Mouse (Mus musculus): ENCODE measurements at regions not wholly inside any gene's neighbourhood (a gene's known extent, or its start where the extent isn't known, plus 50 kb on each side); places are given as distances from the start of the nearest gene placed in this dataset.
"Not testable (repeated sequence)": the region's sequence is repeated elsewhere in the genome, so short reads cannot be mapped to it uniquely, and the experiment has no call there.

- no peak for ATAC-seq (ENCODE audit: low TSS enrichment)
Measured at GRCm38 (mm10) chr1:181262496-181262895, 50.7 kb upstream of the Wdr26 start.

- ATAC-seq (ENCODE audit: low TSS enrichment) = no peak
Measured at GRCm38 (mm10) chr1:181263216-181263615, 51.4 kb upstream of the Wdr26 start.

GRCm38 (mm10) chr1:181270469-181270868 lies 58.7 kb upstream of the Wdr26 start:
- ATAC-seq (ENCODE audit: low TSS enrichment) = not testable (repeated sequence)

DNA sequence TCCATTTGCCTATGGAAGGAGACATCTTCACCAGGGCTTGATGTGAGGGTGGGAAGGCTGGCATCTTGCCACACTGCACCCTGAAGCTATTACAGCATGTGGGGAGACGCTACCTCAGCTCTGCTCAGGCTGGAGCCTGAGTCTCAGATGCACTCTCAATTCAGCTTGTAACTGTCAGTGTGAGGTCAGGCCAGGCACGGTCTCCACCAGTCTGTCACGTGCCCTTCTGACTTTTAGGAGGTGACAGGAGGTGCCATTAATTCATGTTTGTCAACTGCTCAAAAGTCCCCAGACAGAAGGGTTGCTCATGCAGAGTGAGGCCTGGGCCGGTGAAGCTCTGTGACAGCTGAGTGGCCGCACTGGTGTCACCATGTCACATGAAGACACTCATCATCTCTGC lies 59.4 kb upstream of the Wdr26 start:
- ATAC-seq (ENCODE audit: low TSS enrichment) = no peak

DNA sequence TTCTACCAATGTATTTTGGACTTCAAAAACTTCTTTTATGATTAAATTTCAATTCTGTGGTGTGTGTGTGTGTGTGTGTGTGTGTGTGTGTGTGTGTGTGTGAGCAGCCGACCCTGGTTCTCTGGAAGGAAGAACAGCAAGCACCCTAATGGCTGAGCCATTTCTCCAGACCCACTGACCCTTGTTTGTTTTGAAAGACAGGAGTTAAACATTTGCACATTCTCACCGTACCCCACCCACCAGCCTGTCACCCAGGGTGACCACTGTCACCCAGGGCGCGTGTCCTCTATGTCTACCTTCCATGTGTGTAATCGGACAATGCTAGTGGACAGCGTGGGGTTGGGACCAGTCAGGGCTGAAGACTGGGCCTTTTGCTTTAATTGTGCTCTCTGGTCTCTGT lies 60.0 kb upstream of the Wdr26 start:
- no peak for ATAC-seq (ENCODE audit: low TSS enrichment)

- peak; percentile 97 for ATAC-seq (ENCODE audit: low TSS enrichment)
Measured at GRCm38 (mm10) chr1:181272622-181273296, 61.0 kb upstream of the Wdr26 start.

DNA sequence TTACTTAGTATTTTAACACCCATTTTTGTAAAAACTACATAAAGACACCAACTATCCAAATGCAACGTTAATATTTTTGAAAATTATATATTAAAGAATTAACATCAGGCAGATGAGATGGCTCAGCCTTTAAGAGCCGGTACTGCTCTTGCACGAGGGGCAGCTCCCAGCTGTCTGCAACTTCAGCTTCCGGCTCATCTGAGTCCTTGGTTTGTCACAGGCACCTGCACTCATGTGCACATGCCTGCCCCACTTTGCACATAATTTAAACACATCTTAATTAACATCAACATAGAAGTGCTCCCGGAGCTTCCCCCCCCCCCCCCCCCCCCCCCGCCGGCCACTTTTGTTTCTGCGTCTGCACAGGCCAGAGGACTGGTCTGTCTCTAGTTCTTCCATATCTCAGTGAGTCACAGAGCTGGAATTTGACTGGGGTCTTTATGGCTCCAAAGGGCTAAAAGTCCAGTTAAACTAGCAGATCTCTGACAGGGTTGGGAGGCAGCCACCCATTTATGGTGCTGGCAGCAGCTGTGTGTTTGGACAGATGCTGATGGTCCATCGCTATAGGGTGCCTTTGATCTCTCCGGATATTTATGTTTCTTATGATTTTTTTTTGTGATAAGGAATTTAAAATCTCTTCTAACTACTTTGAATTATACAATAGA lies 61.9 kb upstream of the Wdr26 start:
- ATAC-seq (ENCODE audit: low TSS enrichment) = no peak

- no peak for ATAC-seq (ENCODE audit: low TSS enrichment)
Measured at GRCm38 (mm10) chr1:181280826-181281225, 69.0 kb upstream of the Wdr26 start.

DNA sequence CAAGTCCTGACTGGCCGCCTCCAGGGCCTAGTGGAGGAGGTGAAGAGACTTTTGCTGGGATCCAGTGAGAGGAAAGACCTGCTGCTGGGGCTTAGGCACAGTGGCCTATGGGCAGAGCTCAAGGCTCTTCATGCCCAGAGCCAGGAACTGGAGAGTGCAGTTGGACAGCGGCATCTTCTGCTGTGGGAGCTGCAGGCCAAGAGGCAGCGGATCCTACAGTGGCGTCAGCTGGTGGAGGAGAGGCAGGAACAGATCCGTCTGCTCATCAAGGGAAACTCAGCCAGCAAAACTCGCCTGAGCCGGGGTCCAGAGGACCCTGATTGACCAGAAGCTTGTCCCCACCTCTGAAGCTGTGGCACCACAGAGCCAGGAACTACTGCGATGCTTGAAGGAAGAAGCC lies 69.4 kb upstream of the Cnih3 start:
- not testable (repeated sequence) for ATAC-seq (ENCODE audit: low TSS enrichment)

DNA sequence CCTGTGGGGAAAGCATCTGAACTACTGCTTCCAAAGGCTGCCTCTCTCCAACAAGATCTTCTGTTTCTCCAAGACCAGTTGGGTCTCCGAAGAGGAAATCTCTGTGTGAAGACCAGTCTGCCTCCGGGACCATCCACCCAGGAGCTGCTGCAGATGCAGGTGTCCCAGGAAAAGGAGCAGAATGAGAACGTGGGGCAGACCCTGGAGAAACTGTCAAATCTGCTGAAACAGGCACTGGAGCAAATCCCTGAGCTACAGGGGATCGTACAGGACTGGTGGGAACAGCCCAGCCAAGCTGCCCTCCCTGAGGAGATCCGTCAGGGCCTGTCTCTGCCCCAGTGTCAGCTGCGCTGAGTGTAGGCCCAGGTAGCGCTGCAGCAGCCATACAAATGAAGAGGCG lies 68.9 kb upstream of the Cnih3 start:
- ATAC-seq (ENCODE audit: low TSS enrichment) = not testable (repeated sequence)

GRCm38 (mm10) chr1:181284301-181285197 lies 67.9 kb upstream of the Cnih3 start:
- ATAC-seq (ENCODE audit: low TSS enrichment) = no peak

DNA sequence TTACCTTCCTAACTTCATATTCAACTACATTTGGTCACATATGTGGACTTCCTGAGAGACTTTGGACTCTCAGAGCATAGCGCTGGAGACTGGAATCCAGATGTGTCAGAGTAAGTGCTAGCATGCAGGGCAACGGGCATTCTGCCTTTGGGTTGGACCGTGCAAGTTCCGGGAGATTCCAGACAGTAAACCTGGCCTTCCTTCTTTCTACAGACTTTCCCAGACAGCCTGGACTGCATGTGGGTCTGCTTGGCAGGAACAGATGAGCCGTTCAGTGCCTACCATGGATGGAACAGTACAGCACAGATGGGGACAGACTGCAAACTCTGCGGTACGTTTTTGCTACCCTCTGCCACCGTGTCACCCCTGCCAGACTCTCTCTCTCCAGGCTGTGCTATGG lies 66.8 kb upstream of the Cnih3 start:
- ATAC-seq (ENCODE audit: low TSS enrichment) = peak; percentile 66

DNA sequence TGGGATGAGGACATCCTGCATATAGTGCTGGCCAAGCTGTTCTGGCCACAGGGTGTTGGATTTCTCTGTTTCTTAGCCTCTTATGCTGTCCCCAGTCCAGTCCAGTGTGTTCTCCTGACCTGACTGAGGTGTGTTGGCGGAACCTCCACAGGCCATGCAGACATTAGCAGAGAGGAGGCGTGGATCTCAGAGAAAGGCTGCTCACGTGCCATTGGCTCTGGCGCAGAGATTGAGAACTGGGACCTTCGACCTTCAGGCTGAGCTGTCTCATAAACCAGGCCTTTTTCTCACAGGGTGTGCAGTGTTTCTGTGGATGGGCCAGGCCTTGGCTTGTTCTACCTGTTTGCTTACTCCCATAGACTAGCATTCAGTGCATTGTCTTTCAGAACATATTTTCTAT lies 66.3 kb upstream of the Cnih3 start:
- ATAC-seq (ENCODE audit: low TSS enrichment) = no peak

GRCm38 (mm10) chr1:181287166-181287565 lies 65.3 kb upstream of the Cnih3 start:
- ATAC-seq (ENCODE audit: low TSS enrichment) = no peak

DNA sequence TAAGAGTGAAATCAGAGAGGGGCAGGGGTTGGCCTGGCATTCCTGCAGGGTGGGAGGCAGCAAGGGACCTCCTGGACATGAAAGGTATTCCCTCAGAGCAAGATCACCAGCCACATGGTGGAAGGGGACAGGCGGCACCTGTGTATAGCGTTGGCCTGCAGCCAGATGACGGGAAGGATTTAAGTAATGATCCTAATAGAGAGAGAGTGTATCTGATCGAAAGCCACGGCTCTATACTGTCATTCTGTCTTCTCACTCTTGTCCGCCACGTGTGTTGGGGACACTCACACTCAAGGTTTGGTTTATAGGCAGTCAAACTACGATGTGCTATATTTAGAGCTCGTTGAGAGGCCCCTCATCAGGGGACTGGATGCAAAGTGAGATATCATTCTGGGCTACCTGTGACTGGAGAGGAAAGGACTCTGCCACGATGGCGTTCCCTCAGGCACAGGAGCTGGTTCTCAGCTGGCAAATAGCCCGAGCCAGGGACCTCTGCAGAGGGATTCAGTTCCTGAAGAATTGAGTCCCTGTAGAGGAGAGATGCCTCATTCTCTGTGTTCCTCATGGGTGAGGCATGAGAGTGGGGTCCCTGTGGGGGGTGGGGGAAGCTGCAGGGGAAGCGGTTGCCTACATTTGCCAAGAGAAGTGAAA lies 62.9 kb upstream of the Cnih3 start:
- no peak for ATAC-seq (ENCODE audit: low TSS enrichment)

DNA sequence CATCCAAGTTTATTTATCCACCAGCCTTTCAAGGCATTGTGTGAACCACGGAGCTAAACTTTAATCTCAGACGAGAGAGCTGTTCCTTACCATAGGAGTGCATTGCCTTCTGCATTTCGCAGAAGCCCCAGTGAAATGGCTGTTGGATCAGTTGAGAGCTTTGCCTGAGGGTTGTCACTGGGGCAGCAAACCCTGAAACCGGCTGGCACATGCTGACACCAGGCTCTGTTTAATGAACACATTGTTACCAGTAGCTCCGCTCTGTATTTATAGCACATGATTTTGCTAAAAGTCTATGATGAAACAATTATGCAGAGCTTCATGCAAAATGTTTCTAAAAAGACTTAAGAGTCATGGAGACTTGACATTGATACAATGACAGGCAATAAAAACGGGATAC lies 61.2 kb upstream of the Cnih3 start:
- ATAC-seq (ENCODE audit: low TSS enrichment) = no peak

- ATAC-seq (ENCODE audit: low TSS enrichment) = no peak
Measured at GRCm38 (mm10) chr1:181291966-181292365, 60.5 kb upstream of the Cnih3 start.

DNA sequence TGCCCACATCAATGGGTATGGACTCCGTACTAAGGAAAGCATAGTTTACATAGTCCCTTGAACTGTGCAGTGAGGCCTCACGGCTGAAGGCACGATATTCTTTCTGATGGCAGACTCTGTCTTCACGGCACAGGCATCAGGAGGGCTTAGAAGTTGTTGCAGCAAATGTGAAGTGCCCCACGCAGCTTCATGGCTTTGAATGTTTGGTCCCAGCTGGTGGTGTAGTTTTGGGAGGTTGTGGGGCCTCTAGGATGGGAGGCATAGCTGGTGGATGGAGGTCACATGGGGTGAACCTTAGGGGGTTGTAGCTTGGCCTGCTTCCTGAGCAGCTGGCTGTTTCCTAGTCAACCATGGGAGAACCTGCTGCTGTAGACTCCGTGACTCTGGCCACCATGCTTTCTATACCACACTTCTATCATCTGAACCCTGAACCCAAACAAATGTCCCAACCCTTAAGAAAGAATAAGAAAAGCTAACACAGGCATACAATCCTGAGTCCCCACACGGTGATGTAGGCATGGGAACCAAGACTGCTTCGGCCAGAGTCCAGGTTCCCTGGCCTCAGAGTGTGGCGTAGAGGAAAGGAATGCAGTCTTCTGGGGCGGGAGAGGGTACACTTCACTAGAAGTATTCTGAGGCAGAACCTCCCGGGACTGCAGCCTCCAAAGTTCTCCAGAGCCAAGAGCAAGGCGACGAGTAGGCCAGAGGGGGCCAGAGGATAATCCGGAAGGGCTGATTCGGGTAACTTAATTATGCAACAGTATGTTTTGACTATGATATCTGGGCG lies 59.2 kb upstream of the Cnih3 start:
- no peak for ATAC-seq (ENCODE audit: low TSS enrichment)

- no peak for ATAC-seq (ENCODE audit: low TSS enrichment)
Measured at GRCm38 (mm10) chr1:181295651-181296050, 56.8 kb upstream of the Cnih3 start.

DNA sequence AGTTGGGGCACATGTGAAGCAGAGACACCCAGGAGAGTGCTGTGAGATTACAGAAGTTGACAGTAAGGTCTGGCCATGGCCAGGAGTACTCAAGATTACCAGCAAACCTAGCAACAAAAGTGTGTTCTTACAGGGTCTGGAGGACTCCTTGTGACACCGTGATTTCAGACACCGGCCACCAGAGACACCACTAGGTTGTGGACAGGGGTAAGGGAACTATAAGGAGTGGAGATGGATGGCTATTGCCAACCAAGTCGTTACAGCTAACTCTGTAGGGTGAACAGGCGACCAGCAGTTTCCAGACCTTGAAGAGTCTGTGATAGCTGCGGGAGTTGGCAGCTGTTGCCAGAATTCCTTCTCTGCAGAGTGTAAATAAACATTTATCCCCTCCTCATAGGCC lies 54.4 kb upstream of the Cnih3 start:
- ATAC-seq (ENCODE audit: low TSS enrichment) = no peak

DNA sequence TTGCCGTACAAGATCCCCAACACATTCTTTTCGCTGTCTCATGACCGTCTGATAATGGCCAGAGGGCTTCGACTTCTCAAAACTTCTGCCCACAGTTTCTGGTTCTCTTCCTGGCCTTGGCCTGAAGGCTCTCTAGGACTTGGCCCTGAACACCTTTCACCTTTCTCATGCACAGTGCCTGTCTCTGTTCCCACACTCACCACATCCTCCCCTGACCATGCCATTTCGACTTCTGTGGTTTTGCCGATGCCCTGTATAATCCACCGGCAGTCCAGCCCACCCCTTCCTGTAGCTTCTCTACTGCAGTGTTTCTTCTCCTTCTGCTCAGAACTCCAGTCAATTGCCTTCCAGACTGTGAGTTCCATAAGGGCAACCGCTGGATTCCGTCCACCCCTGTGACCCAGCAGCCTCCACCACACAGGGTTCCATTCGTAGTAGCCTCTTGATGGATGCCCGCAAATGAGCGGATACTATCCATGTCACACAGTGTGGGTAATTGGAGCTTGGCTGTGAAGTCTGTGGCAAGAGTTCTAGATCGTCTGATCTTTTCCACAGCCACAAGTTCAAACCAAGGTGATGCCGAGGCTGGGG lies 53.3 kb upstream of the Cnih3 start:
- ATAC-seq (ENCODE audit: low TSS enrichment) = no peak

Data from frontal cortex, adult (tissue).